In the genomic region with DNA sequence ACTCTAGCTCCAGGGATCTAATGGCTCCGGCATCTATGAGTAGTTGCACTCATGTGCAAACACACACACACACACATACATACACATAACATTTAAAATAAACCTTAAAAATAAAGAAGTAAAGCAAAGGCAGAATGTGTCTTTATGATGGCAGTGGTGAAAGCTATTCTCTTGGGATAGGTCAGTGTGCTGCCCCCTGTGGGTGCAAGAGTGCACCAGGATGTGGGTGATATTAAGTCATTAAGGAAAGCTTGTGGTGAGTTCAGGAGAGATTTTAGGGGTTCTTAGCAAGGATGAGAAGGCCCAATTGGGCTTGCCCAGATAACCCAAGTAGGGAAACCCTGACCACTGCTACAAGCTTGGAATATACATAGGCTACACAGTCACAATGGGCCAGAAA, we compare ENCODE assay signal across 10 mouse cellular contexts. TPM values are rescaled to one million over a fixed set of nuclear protein-coding genes. Genes with fewer than 3 reads are reported as not detected.
DNase-seq lines count a peak whose midpoint lies in the region; ATAC-seq and TF ChIP-seq lines count a peak whose summit lies in the region.
"Had no signal": no experiment of that assay in that cellular context is flagged by ENCODE, and none has a peak within 500 bp of the region (broad histone marks: within the 10 kb centered on the region; RNA-seq: fewer than 3 reads in every experiment).

No protein-coding gene starts in this region.

- peaks cover 0 to 6% of the 10 kb centered on the region in 2 experiments; a peak in 1 of 4 replicates for H3K4me1 ChIP-seq in CH12.LX (ENCODE audit: control insufficient read depth in 1 of 2, insufficient read depth in 2 of 2)

- peak; percentile 65 for TF ChIP-seq CTCF in layer of hippocampus, adult 2 months (conservative IDR thresholded peaks at IDR 0.05)
- peak in 1 of 2 experiments; percentile 58; a peak in 3 of 4 replicates for TF ChIP-seq CTCF in CH12.LX (conservative IDR thresholded peaks at IDR 0.05 in 1 of 2, IDR thresholded peaks at IDR 0.05 in 1 of 2; ENCODE audit: low read depth in 2 of 2, low read length in 2 of 2)

- in situ Hi-C loops in CH12.LX (cut with MboI; ENCODE audit: low pct_ligation_motif_present, low pct_unique_long_range_greater_than_20kb, low sequenced_read_pairs) = no loop called here

- H3K79me2 ChIP-seq in CH12.LX (replicated peaks; ENCODE audit: control insufficient read depth, extremely low read depth, insufficient read depth, poor library complexity, severe bottlenecking) = no peaks in the 10 kb centered on the region; the same call in 1 of the 2 replicates

- H3K27me3 ChIP-seq in CH12.LX (replicated peaks) = no peaks in the 10 kb centered on the region

- no peak; the same call in 1 of the 2 replicates for TF ChIP-seq RAD21 in CH12.LX (IDR thresholded peaks at IDR 0.05; ENCODE audit: low read depth, low read length)

- TF ChIP-seq POLR2A in CH12.LX (IDR thresholded peaks at IDR 0.05; ENCODE audit: low read depth, low read length) = no peak

- no peak overlapping the region for H3K4me3 ChIP-seq in layer of hippocampus, adult 2 months
- H3K4me3 ChIP-seq in CH12.LX (replicated peaks in 1 of 3; ENCODE audit: low read depth in 2 of 3, low read length in 2 of 3, poor library complexity in 1 of 3) = no peak overlapping the region
- H3K4me3 ChIP-seq: erythroblast, embryonic 14.5 days had no signal

- DNase-seq in adrenal gland, postnatal 25 days = peak; percentile 16
- no peak for DNase-seq in adrenal gland, postnatal 14 days
- DNase-seq in layer of hippocampus, adult 2 months (ENCODE audit: low spot score in 2 of 2) = no peak
- DNase-seq in layer of hippocampus, postnatal 36 days = no peak
- DNase-seq in CH12.LX (ENCODE audit: extremely low read depth) = no peak
- no peak for DNase-seq in ovary, postnatal 36 days (ENCODE audit: low spot score)
- DNase-seq in cerebellum, postnatal 36 days = no peak
- DNase-seq: kidney, adult 8-10 months had no signal

- ATAC-seq in hematopoietic stem cell, adult 5-6 weeks (replicated peaks in 1 of 2; ENCODE audit: insufficient read depth in 1 of 2, low FRiP score in 2 of 2, low TSS enrichment in 1 of 2, low read depth in 1 of 2, poor library complexity in 2 of 2, severe bottlenecking in 2 of 2) = peak; percentile 7 to 42; a peak in 1 of 4 replicates

- H3K9ac ChIP-seq in CH12.LX (ENCODE audit: insufficient read depth, low read depth) = no peak overlapping the region

- H3K36me3 ChIP-seq in CH12.LX (replicated peaks in 1 of 2; ENCODE audit: control insufficient read depth in 1 of 2, insufficient read depth in 1 of 2, low read length in 1 of 2) = peaks cover 18 to 86% of the 10 kb centered on the region in 2 experiments

- H3K27ac ChIP-seq in layer of hippocampus, adult 2 months = no peak overlapping the region
- no peak overlapping the region for H3K27ac ChIP-seq in CH12.LX (ENCODE audit: insufficient read depth, low read depth)

- no peak for TF ChIP-seq EP300 in CH12.LX (IDR thresholded peaks at IDR 0.05; ENCODE audit: low read length)

- dilution Hi-C loops in CH12.LX (cut with MboI; ENCODE audit: extremely low pct_ligation_motif_present, extremely low pct_unique_long_range_greater_than_20kb, low sequenced_read_pairs) = no loop called here

- H3K9me3 ChIP-seq in CH12.LX (replicated peaks; ENCODE audit: low read length) = no peaks in the 10 kb centered on the region

- no peak overlapping the region for H3K4me2 ChIP-seq in CH12.LX (ENCODE audit: insufficient read depth, low read depth, poor library complexity, severe bottlenecking)

TF ChIP-seq in CH12.LX, 34 proteins besides CTCF, POLR2A, EP300 and RAD21:
- TF ChIP-seq SMC3 (IDR thresholded peaks at IDR 0.05; ENCODE audit: low read depth, low read length) (peak; percentile 54), CHD2 (IDR thresholded peaks at IDR 0.05; ENCODE audit: low read length) (no peak)
TF ChIP-seq in CH12.LX: peak in this region for 1.

RNA-seq across cellular contexts. Expression of gene Psmb7, which starts 46.0 kb away (rescaled TPM):
- 284 and 333 TPM in 2 replicates for total RNA-seq in adrenal gland, postnatal 25 days (2021)
- 261 and 270 TPM in 2 replicates for total RNA-seq in adrenal gland, postnatal 14 days (2021)
- total RNA-seq in layer of hippocampus, adult 2 months (2021) = 100 to 1,000 TPM; 186 to 198 TPM
- 100 to 1,000 TPM; 202 to 214 TPM for total RNA-seq in layer of hippocampus, postnatal 36 days (2021)
- total RNA-seq in CH12.LX (2012; rRNA removed) = 334 and 386 TPM in 2 replicates
- 415 and 457 TPM in 2 replicates for total RNA-seq in CH12.LX (2014; rRNA removed)
- polyA plus RNA-seq in CH12.LX (2012; ENCODE audit: insufficient read length, low read depth) = 375 and 389 TPM in 2 replicates
- total RNA-seq in hematopoietic stem cell, adult 5-6 weeks (2017) = 215 and 259 TPM in 2 replicates
